Mouse (Mus musculus): Measurements from ENCODE around the gene Rimklb. TPM values are rescaled to one million over a fixed set of nuclear protein-coding genes. Genes with fewer than 3 reads are reported as not detected.

Gene Rimklb
- total RNA-seq, 1 experiment from 2014 or later, result 0.85 TPM

- DNase-seq, result no peak
Measured at GRCm38 (mm10) chr6:122416347-122416746, 82.2 kb downstream of the Rimklb start.

- DNase-seq, result no peak
Measured at GRCm38 (mm10) chr6:122411281-122411680, 87.3 kb downstream of the Rimklb start.

- DNase-seq, result peak; percentile 49
Measured at GRCm38 (mm10) chr6:122402240-122402639, 96.3 kb downstream of the Rimklb start.

- DNase-seq, result no peak
Measured at GRCm38 (mm10) chr6:122400263-122400662, 98.3 kb downstream of the Rimklb start.

Other genes with a start within 250 kb of the Rimklb start
- not detected in 2 replicates for gene Klrg1, start 215.9 kb downstream of the Rimklb start, total RNA-seq (2021)
- 123 and 132 TPM in 2 replicates for gene M6pr, start 190.0 kb downstream of the Rimklb start, total RNA-seq (2021)
- 16.7 and 24.9 TPM in 2 replicates for gene Phc1, start 158.2 kb downstream of the Rimklb start, total RNA-seq (2021)
- 36.3 and 44.0 TPM in 2 replicates for gene Mfap5, start 7.1 kb upstream of the Rimklb start, total RNA-seq (2021)
- gene Aicda, start 55.0 kb upstream of the Rimklb start, total RNA-seq (2021), result not detected in 2 replicates
- gene Apobec1, start 103.7 kb upstream of the Rimklb start, total RNA-seq (2021), result 8.8 and 12.2 TPM in 2 replicates
- gene Gdf3, start 111.3 kb upstream of the Rimklb start, total RNA-seq (2021), result not detected in 2 replicates
- not detected in 2 replicates for gene Dppa3, start 127.6 kb upstream of the Rimklb start, total RNA-seq (2021)
- gene Nanog, start 208.7 kb upstream of the Rimklb start, total RNA-seq (2021), result not detected in 2 replicates